Mouse (Mus musculus) myocyte (in vitro differentiated cells): ENCODE data around the gene Uba7.

ENCODE experiments used
- CEBPB ChIP-seq: IDR thresholded peaks from 2 replicates; pipeline ENCODE4 v1.6.1; 2011; ENCODE audit warnings: mild to moderate bottlenecking, moderate library complexity; ENCODE audit not compliant: poor library complexity, insufficient read depth, severe bottlenecking
- E2F4 ChIP-seq: IDR thresholded peaks from one replicate; pipeline ENCODE4 v1.6.1; 2011; ENCODE audit warnings: mild to moderate bottlenecking, control low read depth, moderate library complexity; ENCODE audit not compliant: insufficient read depth
- MAX ChIP-seq: IDR thresholded peaks from one replicate; pipeline ENCODE4 v1.6.1; 2011; ENCODE audit warnings: low read depth, mild to moderate bottlenecking, control low read depth
- MYOD1 ChIP-seq, 3 experiments: IDR thresholded peaks; one replicate each; pipeline ENCODE4 v1.6.1; 2011; ENCODE audit warnings: control low read depth in 2 of 3, low read depth in 2 of 3, mild to moderate bottlenecking in 2 of 3, moderate library complexity in 1 of 3; ENCODE audit not compliant: insufficient read length in 2 of 3, control insufficient read depth in 1 of 3
- POLR2A ChIP-seq: IDR thresholded peaks from one replicate; pipeline ENCODE4 v1.6.1; 2011; ENCODE audit warnings: low read depth, mild to moderate bottlenecking, control low read depth, moderate library complexity; ENCODE audit not compliant: insufficient read length
- POLR2AphosphoS2 ChIP-seq: IDR thresholded peaks from one replicate; pipeline ENCODE4 v1.6.1; 2011; ENCODE audit warnings: low read depth, control low read depth; ENCODE audit not compliant: insufficient read length
- TCF12 ChIP-seq: IDR thresholded peaks from one replicate; pipeline ENCODE4 v1.6.1; 2011; ENCODE audit warnings: mild to moderate bottlenecking, control low read depth; ENCODE audit not compliant: poor library complexity, insufficient read depth, severe bottlenecking
- TCF3 ChIP-seq: IDR thresholded peaks from one replicate; pipeline ENCODE4 v1.6.1; 2011; ENCODE audit warnings: low read depth, control low read depth; ENCODE audit not compliant: insufficient read length
- USF1 ChIP-seq: IDR thresholded peaks from one replicate; pipeline ENCODE4 v1.6.1; 2011; ENCODE audit warnings: low read depth, mild to moderate bottlenecking, control low read depth, moderate library complexity

DNA sequence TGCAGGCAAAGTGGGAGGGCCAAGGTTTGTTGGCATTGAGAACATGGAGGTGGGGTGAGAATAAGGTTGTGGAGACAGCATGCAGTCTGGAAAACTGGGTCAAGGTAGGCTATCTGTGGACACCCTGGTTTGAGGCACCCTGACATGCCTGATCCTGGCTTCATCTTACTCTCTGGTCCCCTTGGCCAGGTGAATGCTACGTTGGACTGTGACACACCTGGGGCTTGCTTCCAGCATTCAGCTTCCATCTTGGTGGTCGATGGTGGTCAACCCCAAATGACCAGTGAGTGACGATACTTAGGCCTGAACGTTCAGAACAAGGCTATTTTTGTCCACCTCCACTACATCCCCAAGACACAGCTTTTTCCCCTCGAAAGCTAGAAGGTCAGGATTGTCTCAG lies 20.7 kb downstream of the Uba7 start, which contains the start of gene Gm20662:
- TF ChIP-seq POLR2A (no peak), POLR2AphosphoS2 (no peak), MAX (no peak), CEBPB (no peak), E2F4 (no peak), MYOD1 (IDR thresholded peaks at IDR 0.05; ENCODE audit: control insufficient read depth in 1 of 3, insufficient read length in 2 of 3, low read depth in 2 of 3) (no peak), USF1 (no peak), TCF3 (no peak), TCF12 (no peak)
